Mouse (Mus musculus) adrenal gland, postnatal 14 days (tissue): ENCODE measurements around the gene 1700028J19Rik. TPM values are rescaled to one million over a fixed set of nuclear protein-coding genes. Genes with fewer than 3 reads are reported as not detected.

Experiments
- DNase-seq: peaks from one replicate; pipeline ENCODE4 v3.0.0; 2021; ENCODE audit warnings: mixed read lengths
- long read RNA-seq, 2 experiments: library from polyadenylated mRNA; stranded (forward); transcript quantifications; one replicate each; pipeline ENCODE4 v2.0.0; 2021
- total RNA-seq: library from RNA; stranded (reverse); gene quantifications from 2 replicates; pipeline ENCODE4 v1.2.3, GENCODE M21; 2021

1700028J19Rik gene
- total RNA-seq, result 0.70 and 0.90 TPM in 2 replicates
- long read RNA-seq, experiment 1, partial matches to known transcripts, result 0 of 2 reads
- long read RNA-seq, experiment 1, other reads (novel, unspliced or antisense), result 2 of 2 reads
- long read RNA-seq, experiment 2, result 0 reads

GRCm38 (mm10) chr7:44246055-44246983 lies at the start of gene 1700028J19Rik, which contains the start of gene 2410002F23Rik:
1700028J19Rik (minus strand) TSS chr7:44246695.
2410002F23Rik (plus strand) TSS chr7:44246722.
- DNase-seq, result peak; percentile 94

GRCm38 (mm10) chr7:44291418-44291817 lies 44.9 kb upstream of the 1700028J19Rik start:
- no peak for DNase-seq

- DNase-seq, result no peak
Measured at GRCm38 (mm10) chr7:44290986-44291385, 44.5 kb upstream of the 1700028J19Rik start.

- no peak for DNase-seq
Measured at GRCm38 (mm10) chr7:44287760-44288159, 41.3 kb upstream of the 1700028J19Rik start.

- DNase-seq, result no peak
Measured at GRCm38 (mm10) chr7:44281586-44281985, 35.1 kb upstream of the 1700028J19Rik start.

GRCm38 (mm10) chr7:44280959-44281358 lies 34.5 kb upstream of the 1700028J19Rik start:
- no peak for DNase-seq

GRCm38 (mm10) chr7:44277250-44277622 lies 30.7 kb upstream of the 1700028J19Rik start:
- peak; percentile 59 for DNase-seq

GRCm38 (mm10) chr7:44276461-44277249 lies 30.2 kb upstream of the 1700028J19Rik start:
- DNase-seq, result no peak

- no peak for DNase-seq
Measured at GRCm38 (mm10) chr7:44275546-44275945, 29.1 kb upstream of the 1700028J19Rik start.

- DNase-seq, result no peak
Measured at GRCm38 (mm10) chr7:44274096-44274495, 27.6 kb upstream of the 1700028J19Rik start.

- DNase-seq, result no peak
Measured at GRCm38 (mm10) chr7:44273446-44273845, 27.0 kb upstream of the 1700028J19Rik start.

- DNase-seq, result no peak
Measured at GRCm38 (mm10) chr7:44272546-44272945, 26.1 kb upstream of the 1700028J19Rik start.

GRCm38 (mm10) chr7:44271309-44271708 lies 24.8 kb upstream of the 1700028J19Rik start:
- peak; percentile 31 for DNase-seq

GRCm38 (mm10) chr7:44269397-44269796 lies 22.9 kb upstream of the 1700028J19Rik start:
- DNase-seq, result no peak

- DNase-seq, result no peak
Measured at GRCm38 (mm10) chr7:44268117-44268516, 21.6 kb upstream of the 1700028J19Rik start.

- peak; percentile 93 for DNase-seq
Measured at GRCm38 (mm10) chr7:44262791-44263643, 16.5 kb upstream of the 1700028J19Rik start.

GRCm38 (mm10) chr7:44261147-44261546 lies 14.7 kb upstream of the 1700028J19Rik start, which contains the start of gene Gm15517:
Gm15517 (plus strand) TSS chr7:44261447.
- DNase-seq, result no peak

- DNase-seq, result peak; percentile 52
Measured at GRCm38 (mm10) chr7:44260410-44260809, 13.9 kb upstream of the 1700028J19Rik start.

- no peak for DNase-seq
Measured at GRCm38 (mm10) chr7:44257278-44257677, 10.8 kb upstream of the 1700028J19Rik start, which contains the start of gene Acp4. Acp4 (minus strand) TSS chr7:44257378.

- no peak for DNase-seq
Measured at GRCm38 (mm10) chr7:44254930-44255329, 8.4 kb upstream of the 1700028J19Rik start.

- DNase-seq, result peak; percentile 24
Measured at GRCm38 (mm10) chr7:44253023-44253616, 6.6 kb upstream of the 1700028J19Rik start.
